Mouse (Mus musculus) thymus, adult 2 months (tissue): ENCODE measurements around the gene Ccnyl1.

Experiments
- CTCF ChIP-seq: fragments of 200-500 bp; IDR thresholded peaks from 2 replicates; pipeline ENCODE4 v1.5.1; 2012; ENCODE audit warnings: mild to moderate bottlenecking, control low read depth, low read length, moderate library complexity, borderline replicate concordance; ENCODE audit not compliant: control insufficient read depth, poor library complexity, insufficient read depth; ENCODE audit errors: extremely low read depth
- POLR2A ChIP-seq: fragments of 200-500 bp; IDR thresholded peaks from 2 replicates; pipeline ENCODE4 v1.6.1; 2012; ENCODE audit warnings: mild to moderate bottlenecking, low read length, control low read depth, moderate library complexity; ENCODE audit not compliant: control insufficient read depth, poor library complexity, insufficient read depth; ENCODE audit errors: extremely low read depth

- TF ChIP-seq POLR2A: no peak
- no peak for TF ChIP-seq CTCF
Measured at GRCm38 (mm10) chr1:64688046-64688445, 2.2 kb upstream of the Ccnyl1 start.
